Mouse (Mus musculus) midbrain, embryonic 16.5 days (tissue): ENCODE data around the gene Dleu7. TPM values are rescaled to one million over a fixed set of nuclear protein-coding genes. Genes with fewer than 3 reads are reported as not detected.

Experiments
- ATAC-seq: fragments of 200-750 bp; cut with Nextera tagmentation; 2 replicates; pipeline ENCODE4 v1.8.0; 2017; ENCODE audit warnings: moderate TSS enrichment
- H3K27ac ChIP-seq: fragments of 300-500 bp; sonication (generic); 2 replicates; pipeline ENCODE4 v1.5.1; 2014; ENCODE audit warnings: mild to moderate bottlenecking, low read length, mixed read lengths
- H3K27me3 ChIP-seq: fragments of 300-500 bp; sonication (generic); 2 replicates; pipeline ENCODE4 v1.6.1; 2014; ENCODE audit warnings: low read depth, low read length, mixed read lengths; ENCODE audit not compliant: control insufficient read depth, insufficient read depth
- H3K36me3 ChIP-seq: fragments of 300-500 bp; sonication (generic); 2 replicates; pipeline ENCODE4 v1.6.1; 2014; ENCODE audit warnings: mild to moderate bottlenecking, low read length, moderate library complexity, mixed read lengths; ENCODE audit not compliant: control insufficient read depth, insufficient read depth
- H3K4me1 ChIP-seq: fragments of 300-500 bp; sonication (generic); 2 replicates; pipeline ENCODE4 v1.6.1; 2014; ENCODE audit warnings: mild to moderate bottlenecking, low read length, mixed read lengths; ENCODE audit not compliant: control insufficient read depth, insufficient read depth
- H3K4me2 ChIP-seq: fragments of 300-500 bp; sonication (generic); 2 replicates; pipeline ENCODE4 v1.6.1; 2014; ENCODE audit warnings: mild to moderate bottlenecking, low read length, mixed read lengths
- H3K4me3 ChIP-seq: fragments of 300-500 bp; sonication (generic); 2 replicates; pipeline ENCODE4 v1.5.1; 2014; ENCODE audit warnings: low read depth, mild to moderate bottlenecking, low read length, moderate library complexity, mixed read lengths
- H3K9ac ChIP-seq: fragments of 300-500 bp; sonication (generic); 2 replicates; pipeline ENCODE4 v1.6.1; 2014; ENCODE audit warnings: low read depth, low read length, mixed read lengths
- H3K9me3 ChIP-seq: fragments of 300-500 bp; sonication (generic); replicated peaks from 2 replicates; pipeline ENCODE4 v1.6.1; 2014; ENCODE audit warnings: mild to moderate bottlenecking, low read length, mixed read lengths; ENCODE audit not compliant: control insufficient read depth, poor library complexity, severe bottlenecking
- WGBS: fragments of 180-500 bp; shearing (Covaris S2); extraction: QIAGEN DNeasy Blood & Tissue Kit; methylation state at CpG from one replicate; pipeline ENCODE4 v1.1.7; 2014; 5-methylcytosine and 5-hydroxymethylcytosine counted together
- polyA plus RNA-seq: library from polyadenylated mRNA; unstranded; fragments of >200 nt; fragmentation: Nextera tagmentation; extraction: Ambion mirVana; gene quantifications from 2 replicates; pipeline ENCODE4 v1.2.1, GENCODE M21; 2015

Dleu7 gene
- polyA plus RNA-seq, 1 experiment from 2014 or later: 18.9 TPM

DNA sequence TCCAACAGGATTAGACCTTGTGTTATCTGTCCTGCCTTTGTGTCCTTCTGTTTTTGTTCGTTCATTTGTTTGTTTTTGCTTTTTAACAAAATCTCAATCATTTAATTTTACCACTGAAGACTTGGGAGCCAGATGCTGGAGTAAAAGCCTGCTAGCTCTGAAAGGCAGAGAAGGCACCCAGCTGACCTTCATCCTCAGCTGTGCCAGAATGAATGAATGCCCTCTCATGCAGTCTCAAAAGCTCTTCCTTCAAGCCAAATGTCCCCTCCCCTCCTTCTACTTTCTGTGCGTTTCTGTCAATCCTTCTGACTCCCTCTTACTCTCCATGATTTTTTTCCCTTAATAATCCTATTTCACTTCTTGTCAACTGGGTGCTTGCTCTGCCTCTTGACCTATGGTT is 34.3 kb upstream of the Dleu7 start:
- no peaks in the 10 kb centered on the region for H3K9me3 ChIP-seq
- H3K27me3 ChIP-seq: no peaks in the 10 kb centered on the region
- WGBS: 11% methylated on average over 2 of the region's 2 CpGs
- no peak overlapping the region for H3K4me3 ChIP-seq
- no peak for ATAC-seq
- no peak overlapping the region for H3K27ac ChIP-seq
- peaks cover 5% of the 10 kb centered on the region for H3K4me1 ChIP-seq
- H3K4me2 ChIP-seq: no peak overlapping the region
- H3K36me3 ChIP-seq: no peaks in the 10 kb centered on the region
- no peak overlapping the region for H3K9ac ChIP-seq

DNA sequence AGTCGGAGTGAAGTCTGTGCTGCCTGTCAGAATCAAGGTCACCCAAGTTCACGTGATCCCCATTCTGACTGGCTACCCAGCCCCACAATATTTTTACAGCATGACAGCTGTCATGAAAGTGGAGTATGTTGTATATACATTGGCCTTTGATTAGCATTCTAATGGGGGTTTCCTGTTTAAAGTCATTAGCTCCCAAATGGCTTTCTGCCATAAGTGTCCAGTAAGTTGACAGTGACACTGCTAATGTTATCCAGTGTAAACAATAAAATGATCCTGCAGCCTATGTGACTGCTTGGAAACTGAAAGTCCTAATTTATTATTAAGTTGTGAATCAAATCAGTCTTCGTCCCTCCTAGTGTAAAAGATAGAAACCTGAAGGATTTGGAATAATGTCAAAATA is 33.2 kb upstream of the Dleu7 start:
- H3K4me2 ChIP-seq: no peak overlapping the region
- H3K4me3 ChIP-seq: no peak overlapping the region
- no peaks in the 10 kb centered on the region for H3K36me3 ChIP-seq
- 86% methylated on average over 3 of the region's 3 CpGs for WGBS
- no peaks in the 10 kb centered on the region for H3K27me3 ChIP-seq
- H3K4me1 ChIP-seq: no peaks in the 10 kb centered on the region
- no peak overlapping the region for H3K27ac ChIP-seq
- no peaks in the 10 kb centered on the region for H3K9me3 ChIP-seq
- ATAC-seq: no peak
- no peak overlapping the region for H3K9ac ChIP-seq

DNA sequence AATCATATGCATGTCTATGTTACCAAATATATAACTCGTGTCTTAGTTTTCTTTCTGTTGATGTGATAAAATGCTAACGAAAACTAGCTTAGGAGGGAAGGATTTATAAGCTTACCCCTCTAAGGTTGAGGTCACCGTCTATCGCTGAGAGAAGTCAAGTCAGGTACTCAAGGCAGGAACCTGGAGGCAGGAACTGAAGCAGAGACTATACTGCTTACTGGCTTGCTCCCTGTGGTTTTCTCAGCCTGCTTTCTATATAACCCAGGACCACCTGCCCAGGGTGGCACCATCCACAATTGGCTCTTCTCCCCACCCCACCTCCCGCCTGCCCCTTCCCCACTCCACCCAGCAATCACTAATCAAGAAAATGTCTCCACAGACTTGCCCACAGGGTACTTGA is 32.1 kb upstream of the Dleu7 start:
- 94% methylated on average over 5 of the region's 5 CpGs for WGBS
- no peak overlapping the region for H3K4me3 ChIP-seq
- H3K4me2 ChIP-seq: no peak overlapping the region
- H3K4me1 ChIP-seq: no peaks in the 10 kb centered on the region
- H3K9ac ChIP-seq: no peak overlapping the region
- ATAC-seq: no peak
- H3K27ac ChIP-seq: no peak overlapping the region
- no peaks in the 10 kb centered on the region for H3K9me3 ChIP-seq
- no peaks in the 10 kb centered on the region for H3K36me3 ChIP-seq
- H3K27me3 ChIP-seq: no peaks in the 10 kb centered on the region

DNA sequence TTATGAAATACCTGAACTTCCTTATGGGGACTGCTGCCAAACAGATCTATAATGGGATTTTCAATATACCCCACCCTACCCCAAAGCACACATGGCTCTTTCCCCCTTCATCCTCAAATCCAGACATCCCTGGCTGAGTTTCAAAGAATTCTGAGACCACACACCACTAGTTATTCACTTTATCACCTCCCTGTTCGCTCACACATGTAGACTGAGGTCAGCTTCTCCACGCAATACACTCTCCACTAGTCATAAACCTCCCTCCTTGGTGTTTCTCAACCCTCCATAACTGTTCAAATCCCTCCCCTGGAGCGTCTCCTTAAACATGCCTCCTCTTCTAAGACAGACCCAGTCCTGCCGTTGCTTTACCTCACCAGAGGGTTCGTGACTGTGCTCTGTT is 30.6 kb upstream of the Dleu7 start:
- no peaks in the 10 kb centered on the region for H3K27me3 ChIP-seq
- H3K9ac ChIP-seq: no peak overlapping the region
- H3K4me3 ChIP-seq: no peak overlapping the region
- H3K9me3 ChIP-seq: no peaks in the 10 kb centered on the region
- H3K4me1 ChIP-seq: no peaks in the 10 kb centered on the region
- H3K27ac ChIP-seq: no peak overlapping the region
- H3K36me3 ChIP-seq: no peaks in the 10 kb centered on the region
- WGBS: 89% methylated on average over 5 of the region's 5 CpGs
- no peak overlapping the region for H3K4me2 ChIP-seq
- ATAC-seq: no peak

DNA sequence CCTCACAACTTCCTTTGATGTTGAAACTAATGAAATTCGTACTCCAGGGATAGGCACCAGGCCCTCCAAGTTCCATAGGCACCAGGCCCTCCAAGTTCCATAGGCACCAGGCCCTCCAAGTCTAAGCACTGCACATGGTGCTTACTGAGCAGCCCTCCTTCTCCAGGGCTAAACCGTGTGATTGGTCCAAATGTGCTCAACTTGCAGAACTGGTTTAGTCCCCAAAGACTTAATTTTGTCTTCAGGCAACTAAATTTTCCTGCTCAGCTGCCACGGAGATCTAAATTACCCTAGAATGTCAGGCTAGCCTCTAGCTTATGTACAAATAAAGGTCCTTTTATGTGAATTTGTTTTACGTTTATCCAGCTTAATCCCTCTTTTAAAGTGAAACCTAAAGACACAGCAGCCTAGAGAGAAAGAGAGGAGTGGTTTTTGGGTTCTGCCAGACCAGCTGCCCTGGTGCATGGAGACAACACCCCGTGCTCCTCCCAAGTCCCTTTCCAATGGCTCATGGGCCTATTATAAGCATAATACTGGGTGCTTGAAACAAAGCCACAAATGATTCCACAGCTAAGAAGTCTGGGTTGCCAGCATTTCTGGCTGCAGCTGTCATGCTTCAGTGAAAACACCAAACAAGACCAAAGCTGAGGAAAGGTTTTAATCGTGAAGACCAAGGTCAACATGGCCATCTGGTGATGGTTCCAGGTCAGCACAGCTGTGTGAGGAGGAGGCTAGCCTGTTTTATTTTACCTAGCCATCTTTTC is 29.9 kb upstream of the Dleu7 start:
- Histone ChIP-seq H3K4me3 (no peak overlapping the region), H3K36me3 (no peaks in the 10 kb centered on the region), H3K4me1 (no peaks in the 10 kb centered on the region), H3K9ac (no peak overlapping the region), H3K27ac (no peak overlapping the region), H3K27me3 (no peaks in the 10 kb centered on the region), H3K9me3 (no peaks in the 10 kb centered on the region), H3K4me2 (no peak overlapping the region)
- 31% methylated on average over 6 of the region's 6 CpGs for WGBS
- ATAC-seq: no peak

DNA sequence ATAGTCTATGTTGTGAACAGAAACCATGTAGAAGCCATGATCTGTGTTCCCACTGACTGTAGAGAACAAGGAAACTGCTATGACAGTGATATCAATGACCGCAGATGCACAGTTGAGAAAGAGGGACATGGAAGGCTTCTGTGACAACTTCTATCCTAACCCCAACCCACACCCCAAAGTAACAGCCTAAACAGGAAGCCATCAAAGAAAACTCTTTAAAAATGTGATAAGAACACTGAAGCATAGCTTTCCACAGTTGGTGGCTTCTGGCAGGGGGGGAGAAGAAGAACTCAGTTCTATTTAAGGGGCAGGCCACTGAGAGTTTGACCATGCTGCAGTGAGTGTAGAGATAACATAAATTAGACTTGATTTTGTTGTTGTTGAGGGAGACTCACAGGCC is 18.8 kb upstream of the Dleu7 start:
- 100% methylated on average over 1 of the region's 1 CpGs for WGBS
- Histone ChIP-seq H3K36me3 (no peaks in the 10 kb centered on the region), H3K9me3 (no peaks in the 10 kb centered on the region), H3K4me1 (peaks cover 4% of the 10 kb centered on the region; the same call in 1 of the 2 replicates), H3K4me2 (no peak overlapping the region), H3K9ac (no peak overlapping the region), H3K27ac (no peak overlapping the region), H3K27me3 (no peaks in the 10 kb centered on the region), H3K4me3 (no peak overlapping the region)
- no peak for ATAC-seq

DNA sequence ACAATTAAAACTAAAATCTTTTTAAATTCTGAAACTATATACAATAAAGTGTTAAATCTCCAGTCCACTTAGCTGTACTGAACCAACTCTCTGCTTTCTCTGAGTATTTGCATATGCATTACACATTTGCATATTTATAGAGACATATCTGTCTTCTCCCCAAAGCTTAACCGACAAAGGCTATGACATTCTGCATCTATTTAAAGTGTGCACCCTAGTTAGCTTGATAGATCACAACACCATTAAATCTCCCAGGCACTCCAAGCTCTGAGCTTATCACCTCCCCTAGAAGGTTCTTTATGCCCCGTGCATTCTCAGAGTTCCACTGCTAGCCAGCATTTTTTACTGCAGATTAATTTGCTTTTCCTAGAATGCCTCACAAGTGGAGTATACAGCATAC is 16.2 kb upstream of the Dleu7 start:
- Histone ChIP-seq H3K9ac (no peak overlapping the region), H3K9me3 (no peaks in the 10 kb centered on the region), H3K27me3 (no peaks in the 10 kb centered on the region), H3K4me3 (no peak overlapping the region), H3K4me2 (no peak overlapping the region), H3K36me3 (no peaks in the 10 kb centered on the region), H3K27ac (no peak overlapping the region), H3K4me1 (peaks cover 4% of the 10 kb centered on the region; the same call in 1 of the 2 replicates)
- WGBS: 22% methylated on average over 2 of the region's 2 CpGs
- no peak for ATAC-seq

DNA sequence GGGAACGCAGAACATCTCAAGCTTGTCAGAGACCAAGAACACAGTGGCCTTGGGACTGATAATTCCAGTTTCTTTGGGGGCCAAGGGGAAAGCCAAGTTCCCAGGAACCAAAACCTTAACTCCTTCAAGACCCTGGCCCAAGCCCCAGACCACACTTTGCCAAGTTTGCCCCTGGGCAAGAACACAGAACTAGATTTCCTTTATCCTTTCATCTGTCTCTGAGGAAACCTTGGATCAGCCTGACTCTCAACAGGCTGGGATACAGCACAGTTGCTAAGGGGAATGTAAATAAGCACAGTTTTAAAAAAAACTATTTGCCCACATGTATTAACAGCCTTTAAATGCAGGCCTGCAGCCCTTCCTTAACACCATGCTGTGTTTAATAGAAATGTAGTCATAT is 14.7 kb upstream of the Dleu7 start:
- Histone ChIP-seq H3K4me2 (no peak overlapping the region), H3K27me3 (no peaks in the 10 kb centered on the region), H3K27ac (no peak overlapping the region), H3K9ac (no peak overlapping the region), H3K4me3 (no peak overlapping the region), H3K36me3 (no peaks in the 10 kb centered on the region), H3K4me1 (peaks cover 4% of the 10 kb centered on the region; the same call in 1 of the 2 replicates), H3K9me3 (no peaks in the 10 kb centered on the region)
- 81% methylated on average over 1 of the region's 1 CpGs for WGBS
- no peak for ATAC-seq

DNA sequence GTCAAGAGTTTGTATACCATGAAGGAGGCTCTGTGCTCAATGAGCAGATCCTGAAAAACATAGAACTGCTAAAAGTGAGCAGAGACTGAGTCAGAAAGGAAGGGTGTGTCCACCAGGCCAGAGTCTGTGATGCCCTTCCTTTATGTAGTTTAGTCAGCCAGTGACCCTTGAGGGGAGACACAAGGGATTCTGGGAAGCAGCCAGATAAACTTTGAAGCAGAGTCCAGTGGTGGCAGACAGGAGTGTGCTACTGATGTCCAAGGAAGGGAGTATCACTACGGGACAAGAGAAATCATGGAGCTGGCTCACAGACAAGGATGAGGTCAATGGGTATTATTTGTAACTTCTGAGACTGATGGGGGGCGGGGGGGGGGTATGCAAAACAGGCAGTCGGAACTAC is 7.2 kb upstream of the Dleu7 start:
- Histone ChIP-seq H3K4me2 (no peak overlapping the region), H3K27ac (no peak overlapping the region), H3K9me3 (no peaks in the 10 kb centered on the region), H3K9ac (no peak overlapping the region), H3K27me3 (no peaks in the 10 kb centered on the region), H3K4me3 (no peak overlapping the region), H3K36me3 (no peaks in the 10 kb centered on the region), H3K4me1 (no peaks in the 10 kb centered on the region)
- 74% methylated on average over 3 of the region's 3 CpGs for WGBS
- no peak for ATAC-seq
